Mouse (Mus musculus) midbrain, embryonic 14.5 days (tissue): ENCODE data around the gene Gna14. TPM values are rescaled to one million over a fixed set of nuclear protein-coding genes. Genes with fewer than 3 reads are reported as not detected.

ENCODE experiments used
- ATAC-seq: fragments of 200-750 bp; cut with Nextera tagmentation; 2 replicates; pipeline ENCODE4 v1.8.0; 2017; ENCODE audit warnings: moderate number of reproducible peaks, moderate library complexity; ENCODE audit not compliant: low FRiP score, low TSS enrichment
- DNase-seq: peaks from one replicate; pipeline ENCODE4 v3.0.0-alpha.2; 2015
- H3K27ac ChIP-seq: fragments of 300-500 bp; sonication (generic); replicated peaks from 2 replicates; pipeline ENCODE4 v1.5.1; 2014; ENCODE audit warnings: mild to moderate bottlenecking, low read depth, low read length, moderate library complexity
- H3K27me3 ChIP-seq: fragments of 300-500 bp; sonication (generic); 2 replicates; pipeline ENCODE4 v1.6.1; 2014; ENCODE audit warnings: low read length, control low read depth, mixed read lengths; ENCODE audit not compliant: control insufficient read depth, insufficient read depth
- H3K36me3 ChIP-seq: fragments of 300-500 bp; sonication (generic); 2 replicates; pipeline ENCODE4 v1.6.1; 2014; ENCODE audit warnings: low read length, control low read depth; ENCODE audit not compliant: control insufficient read depth, insufficient read depth
- H3K4me1 ChIP-seq: fragments of 300-500 bp; sonication (generic); 2 replicates; pipeline ENCODE4 v1.6.1; 2014; ENCODE audit warnings: mild to moderate bottlenecking, antibody characterized with exemption, low read length, control low read depth; ENCODE audit not compliant: control insufficient read depth, insufficient read depth
- H3K4me2 ChIP-seq: fragments of 300-500 bp; sonication (generic); 2 replicates; pipeline ENCODE4 v1.6.1; 2014; ENCODE audit warnings: mild to moderate bottlenecking, low read length, moderate library complexity
- H3K4me3 ChIP-seq: fragments of 300-500 bp; sonication (generic); replicated peaks from 2 replicates; pipeline ENCODE4 v1.5.1; 2014; ENCODE audit warnings: low read depth, low read length
- H3K9ac ChIP-seq: fragments of 300-500 bp; sonication (generic); replicated peaks from 2 replicates; pipeline ENCODE4 v1.6.1; 2014; ENCODE audit warnings: mild to moderate bottlenecking, low read length, moderate library complexity
- H3K9me3 ChIP-seq: fragments of 300-500 bp; sonication (generic); 2 replicates; pipeline ENCODE4 v1.6.1; 2016; ENCODE audit warnings: low read length, control low read depth, mixed read lengths; ENCODE audit not compliant: control insufficient read depth
- WGBS: fragments of 180-500 bp; shearing (Covaris S2); extraction: QIAGEN DNeasy Blood & Tissue Kit; methylation state at CpG from one replicate; pipeline ENCODE4 v1.1.7; 2014; 5-methylcytosine and 5-hydroxymethylcytosine counted together
- polyA plus RNA-seq: library from polyadenylated mRNA; unstranded; fragments of >200 nt; fragmentation: Nextera tagmentation; extraction: Ambion mirVana; gene quantifications from 2 replicates; pipeline ENCODE4 v1.2.1, GENCODE M21; 2014

Gene Gna14
- polyA plus RNA-seq, 1 experiment from 2014 or later = 0.25 TPM

DNA sequence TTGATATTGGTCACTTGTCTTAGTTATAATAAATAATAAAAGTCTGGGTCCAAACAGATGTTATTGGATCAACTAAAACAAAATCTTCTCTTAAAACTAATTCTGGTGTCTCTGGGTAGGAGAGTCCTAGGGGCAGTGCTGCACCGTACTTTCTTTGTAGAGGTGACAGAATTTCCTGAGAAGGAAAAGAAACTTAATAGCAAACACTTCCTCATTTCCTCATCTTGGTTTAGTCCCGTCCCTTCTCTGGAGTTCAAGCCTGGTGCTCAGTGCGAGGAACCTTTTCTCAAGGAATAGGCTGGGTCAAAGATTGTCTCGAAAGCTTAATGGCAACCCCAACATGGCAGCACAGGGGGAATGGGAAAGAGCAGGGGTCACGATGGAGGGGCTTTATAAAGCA lies 7.8 kb downstream of the Gna14 start:
- no peak overlapping the region for H3K4me2 ChIP-seq
- peaks cover 2% of the 10 kb centered on the region; the same call in 1 of the 2 replicates for H3K27me3 ChIP-seq
- no peaks in the 10 kb centered on the region for H3K4me1 ChIP-seq
- H3K36me3 ChIP-seq = no peaks in the 10 kb centered on the region
- ATAC-seq (no peak), DNase-seq (no peak)
- no peak overlapping the region for H3K4me3 ChIP-seq
- 96% methylated on average over 5 of the region's 5 CpGs for WGBS
- no peak overlapping the region for H3K27ac ChIP-seq
- H3K9ac ChIP-seq = no peak overlapping the region
- no peaks in the 10 kb centered on the region for H3K9me3 ChIP-seq

DNA sequence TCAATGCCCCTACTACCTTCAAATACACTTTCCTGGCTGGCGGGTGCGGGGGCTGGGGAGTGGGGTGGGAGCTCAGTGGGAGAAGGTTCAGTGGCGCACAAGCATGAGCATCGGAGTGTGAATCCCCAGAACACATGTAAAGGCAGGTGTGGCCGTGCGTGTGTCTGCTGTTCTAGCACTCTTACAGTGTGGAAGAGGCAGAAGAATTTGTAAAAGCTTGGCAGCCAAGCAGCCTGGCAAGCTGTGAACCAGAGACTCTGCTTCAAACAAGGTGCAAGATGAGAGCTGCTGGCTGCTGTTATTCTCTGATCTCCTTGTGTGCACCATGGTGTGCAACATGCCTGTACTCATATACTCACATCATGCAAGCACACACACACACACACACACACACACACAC lies 11.1 kb downstream of the Gna14 start:
- no peak overlapping the region for H3K27ac ChIP-seq
- H3K4me2 ChIP-seq = no peak overlapping the region
- 92% methylated on average over 6 of the region's 6 CpGs for WGBS
- H3K9me3 ChIP-seq = no peaks in the 10 kb centered on the region
- no peaks in the 10 kb centered on the region for H3K27me3 ChIP-seq
- no peaks in the 10 kb centered on the region for H3K4me1 ChIP-seq
- ATAC-seq (no peak), DNase-seq (no peak)
- H3K9ac ChIP-seq = no peak overlapping the region
- H3K36me3 ChIP-seq = no peaks in the 10 kb centered on the region
- H3K4me3 ChIP-seq = no peak overlapping the region

DNA sequence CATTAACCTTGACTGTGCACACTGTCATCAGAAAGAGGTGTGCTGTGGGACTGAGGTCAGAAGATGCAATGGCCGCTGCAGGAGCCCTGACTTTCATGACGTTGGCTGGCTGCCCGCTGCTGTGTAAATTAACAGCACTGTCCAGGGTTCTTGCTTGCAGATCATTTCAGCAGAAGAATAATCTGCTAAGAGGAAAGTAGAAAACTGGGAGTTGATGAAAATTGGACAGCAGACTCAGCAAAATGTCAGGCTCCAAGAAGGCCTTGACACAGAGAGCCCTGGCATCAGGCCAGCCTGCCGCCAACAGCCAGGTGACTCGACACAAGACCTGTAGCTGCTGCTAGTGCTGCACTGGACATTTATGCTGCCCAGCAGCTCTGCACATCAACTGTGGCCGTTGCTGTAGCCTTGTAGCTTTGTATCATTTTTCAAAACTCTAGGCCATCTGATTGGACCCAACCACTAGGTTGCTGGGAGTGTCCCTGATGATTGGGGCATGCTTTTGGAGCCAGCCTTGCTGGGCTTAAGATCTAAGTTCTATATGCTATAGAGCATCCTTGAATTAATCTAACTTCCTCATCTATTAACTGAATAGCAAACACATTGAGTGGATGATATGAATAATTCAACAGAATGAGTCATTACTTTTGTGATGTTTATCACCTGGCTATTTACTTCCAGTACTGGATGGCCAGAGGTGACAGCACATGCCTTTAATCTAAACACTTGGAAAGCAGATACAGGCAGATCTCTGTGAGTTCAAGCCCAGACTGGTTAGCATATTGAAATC lies 12.5 kb downstream of the Gna14 start:
- no peaks in the 10 kb centered on the region for H3K4me1 ChIP-seq
- no peaks in the 10 kb centered on the region for H3K9me3 ChIP-seq
- ATAC-seq = no peak
- no peak overlapping the region for H3K9ac ChIP-seq
- DNase-seq = no peak
- no peak overlapping the region for H3K27ac ChIP-seq
- H3K4me3 ChIP-seq = no peak overlapping the region
- H3K36me3 ChIP-seq = no peaks in the 10 kb centered on the region
- H3K27me3 ChIP-seq = no peaks in the 10 kb centered on the region
- H3K4me2 ChIP-seq = no peak overlapping the region
- 85% methylated on average over 6 of the region's 6 CpGs for WGBS

DNA sequence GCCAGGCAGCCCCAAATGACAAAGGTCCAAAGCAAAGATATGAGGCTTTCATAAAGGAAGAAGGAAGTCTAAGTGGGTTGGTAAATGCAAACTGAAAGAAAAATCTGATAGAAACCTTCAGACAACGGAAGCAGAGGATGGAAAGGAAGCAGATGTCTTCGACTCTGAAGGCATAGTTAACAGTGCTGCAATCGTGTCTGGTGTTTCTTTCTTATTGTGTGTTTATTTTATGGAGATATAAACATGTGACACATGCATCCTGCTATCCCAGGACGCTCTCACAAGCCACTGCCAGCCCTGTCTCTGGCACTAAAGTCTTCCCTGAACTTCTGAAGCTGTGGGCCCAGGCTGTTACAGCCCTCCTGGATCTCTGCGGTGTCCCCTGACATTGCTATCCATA lies 13.2 kb downstream of the Gna14 start:
- no peak overlapping the region for H3K4me2 ChIP-seq
- H3K27ac ChIP-seq = no peak overlapping the region
- DNase-seq (no peak), ATAC-seq (no peak)
- no peaks in the 10 kb centered on the region for H3K4me1 ChIP-seq
- H3K9ac ChIP-seq = no peak overlapping the region
- no peak overlapping the region for H3K4me3 ChIP-seq
- H3K9me3 ChIP-seq = no peaks in the 10 kb centered on the region
- H3K27me3 ChIP-seq = no peaks in the 10 kb centered on the region
- WGBS = 86% methylated on average over 5 of the region's 5 CpGs
- H3K36me3 ChIP-seq = no peaks in the 10 kb centered on the region

DNA sequence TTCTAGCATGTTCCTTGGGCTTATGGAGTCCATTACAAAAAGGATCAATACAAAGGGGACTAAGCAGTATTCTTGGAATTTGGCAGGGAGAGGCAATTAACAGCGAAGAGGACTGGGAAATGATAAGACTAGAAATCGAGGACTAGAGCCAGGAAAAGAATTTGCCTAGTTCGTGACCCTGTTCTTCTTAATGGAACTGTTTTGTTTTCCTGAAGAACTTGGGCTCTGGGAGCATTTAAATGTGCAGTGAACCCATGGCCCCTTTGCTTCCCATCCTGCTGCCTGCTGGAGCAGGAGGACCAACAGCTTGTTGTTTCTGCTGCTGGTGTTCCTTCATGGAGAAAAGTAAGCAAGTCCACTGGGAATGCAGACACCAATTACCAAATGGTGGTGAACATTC lies 15.3 kb downstream of the Gna14 start:
- WGBS = 84% methylated on average over 3 of the region's 3 CpGs

DNA sequence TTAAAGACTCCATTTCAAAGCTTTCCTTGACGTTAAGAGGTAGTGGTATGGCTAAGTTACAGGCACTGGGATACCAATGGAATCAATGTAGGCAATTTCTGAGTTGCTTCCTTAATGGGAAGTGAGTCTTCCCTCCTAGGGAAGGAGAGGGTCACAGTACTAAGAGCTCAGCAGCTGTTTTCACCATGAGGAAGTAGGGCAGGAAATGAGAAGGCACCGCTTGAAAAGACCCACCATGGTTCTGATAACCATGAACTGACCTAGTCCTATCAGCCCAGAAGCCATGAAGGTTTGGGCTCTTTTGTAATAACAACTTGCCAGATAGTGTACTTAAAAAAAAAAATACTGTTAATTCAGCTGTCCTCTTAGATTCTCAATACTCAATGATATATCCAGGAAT lies 20.6 kb downstream of the Gna14 start:
- no peaks in the 10 kb centered on the region for H3K4me1 ChIP-seq
- no peak for DNase-seq
- H3K4me3 ChIP-seq = no peak overlapping the region
- no peak overlapping the region for H3K27ac ChIP-seq
- H3K4me2 ChIP-seq = no peak overlapping the region
- no peak overlapping the region for H3K9ac ChIP-seq
- no peaks in the 10 kb centered on the region for H3K9me3 ChIP-seq
- ATAC-seq = no peak
- no peaks in the 10 kb centered on the region for H3K27me3 ChIP-seq
- no peaks in the 10 kb centered on the region for H3K36me3 ChIP-seq
- WGBS = 75% methylated on average over 2 of the region's 2 CpGs

More for the DNA sequence above, 15.3 kb downstream of the Gna14 start:
- Histone ChIP-seq H3K4me2 (no peak overlapping the region), H3K4me3 (no peak overlapping the region), H3K4me1 (no peaks in the 10 kb centered on the region), H3K27ac (no peak overlapping the region), H3K9me3 (no peaks in the 10 kb centered on the region), H3K9ac (no peak overlapping the region), H3K36me3 (no peaks in the 10 kb centered on the region), H3K27me3 (no peaks in the 10 kb centered on the region)
- ATAC-seq (no peak), DNase-seq (no peak)

DNA sequence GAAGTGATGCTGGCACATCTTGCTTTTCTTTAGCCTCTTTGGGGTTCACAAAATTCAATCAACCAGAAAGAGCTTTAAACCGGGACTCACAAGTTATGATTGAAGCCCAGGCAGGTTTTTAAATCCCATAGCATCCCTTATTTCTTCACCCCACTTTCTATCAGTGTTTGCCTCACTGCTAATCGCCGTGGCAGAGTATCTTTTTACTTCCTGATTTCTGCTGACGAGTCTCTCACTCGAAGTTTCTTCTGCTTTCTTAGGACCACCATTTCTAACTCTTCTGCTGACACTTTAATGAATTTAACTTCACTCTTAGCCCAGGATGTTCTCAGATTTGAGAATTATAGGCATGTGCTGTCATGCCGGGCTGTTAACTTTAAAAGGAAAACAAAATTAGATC lies 21.6 kb downstream of the Gna14 start:
- no peak overlapping the region for H3K9ac ChIP-seq
- 89% methylated on average over 6 of the region's 6 CpGs for WGBS
- no peaks in the 10 kb centered on the region for H3K9me3 ChIP-seq
- no peaks in the 10 kb centered on the region for H3K27me3 ChIP-seq
- H3K4me1 ChIP-seq = no peaks in the 10 kb centered on the region
- no peaks in the 10 kb centered on the region for H3K36me3 ChIP-seq
- ATAC-seq (no peak), DNase-seq (no peak)
- no peak overlapping the region for H3K4me2 ChIP-seq
- H3K27ac ChIP-seq = no peak overlapping the region
- no peak overlapping the region for H3K4me3 ChIP-seq

DNA sequence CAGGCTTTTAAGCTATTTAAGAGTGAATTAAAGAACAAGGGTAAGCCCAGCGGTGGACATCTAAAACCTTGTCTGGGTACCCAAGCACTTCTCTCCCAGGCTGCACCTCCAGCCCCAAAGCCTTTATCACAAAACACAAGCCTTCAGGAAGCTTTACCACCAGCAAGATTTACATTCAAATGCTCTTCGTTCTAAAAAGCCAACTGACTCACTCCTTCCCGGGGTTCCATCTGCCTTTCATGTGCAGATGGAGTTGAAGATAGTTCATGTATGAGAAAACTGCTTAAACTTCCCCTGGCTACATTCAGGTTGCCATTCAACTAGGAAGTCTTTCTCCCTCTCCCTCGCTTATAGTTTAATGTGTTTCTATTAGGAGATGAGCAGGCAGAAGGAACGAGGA lies 23.8 kb downstream of the Gna14 start:
- ATAC-seq (no peak), DNase-seq (no peak)
- no peaks in the 10 kb centered on the region for H3K9me3 ChIP-seq
- no peak overlapping the region for H3K9ac ChIP-seq
- H3K27me3 ChIP-seq = no peaks in the 10 kb centered on the region
- no peak overlapping the region for H3K27ac ChIP-seq
- no peak overlapping the region for H3K4me3 ChIP-seq
- WGBS = 38% methylated on average over 5 of the region's 5 CpGs
- H3K4me1 ChIP-seq = no peaks in the 10 kb centered on the region
- H3K36me3 ChIP-seq = no peaks in the 10 kb centered on the region
- no peak overlapping the region for H3K4me2 ChIP-seq

DNA sequence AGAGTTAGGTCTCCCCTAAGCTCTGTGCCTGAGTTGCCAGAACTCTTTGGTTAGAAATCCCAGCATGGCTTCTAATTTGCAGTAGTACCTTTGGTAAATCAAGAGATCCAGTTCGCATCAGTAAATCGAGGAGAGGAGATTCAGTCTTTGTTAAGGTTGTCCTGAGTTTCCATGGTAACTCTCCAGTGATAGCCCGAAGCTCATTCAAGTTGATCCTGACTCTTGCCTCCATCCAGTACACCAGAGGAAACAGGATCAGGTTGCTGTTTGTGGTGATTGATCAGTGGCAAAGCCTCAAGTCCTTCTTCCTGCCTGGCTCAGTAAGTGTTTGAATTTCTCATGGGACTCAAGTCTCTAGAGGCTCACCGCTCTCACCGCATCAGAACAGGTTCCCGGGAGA lies 24.7 kb downstream of the Gna14 start:
- Histone ChIP-seq H3K27ac (no peak overlapping the region), H3K27me3 (no peaks in the 10 kb centered on the region), H3K9ac (no peak overlapping the region), H3K4me3 (no peak overlapping the region), H3K9me3 (no peaks in the 10 kb centered on the region), H3K4me2 (no peak overlapping the region), H3K4me1 (no peaks in the 10 kb centered on the region), H3K36me3 (no peaks in the 10 kb centered on the region)
- 51% methylated on average over 6 of the region's 6 CpGs for WGBS
- DNase-seq = peak; percentile 33
- no peak for ATAC-seq
